Mouse (Mus musculus): ENCODE measurements around the gene Dpf3. TPM values are rescaled to one million over a fixed set of nuclear protein-coding genes. Genes with fewer than 3 reads are reported as not detected.

Dpf3 gene
- total RNA-seq, 1 experiment from 2014 or later, result 5.2 TPM

GRCm38 (mm10) chr12:83209461-83209860 lies 278.1 kb downstream of the Dpf3 start:
- no peak for ATAC-seq (replicated peaks; ENCODE audit: insufficient number of reproducible peaks, low FRiP score, low TSS enrichment, poor library complexity, severe bottlenecking)

- no peak for ATAC-seq (replicated peaks; ENCODE audit: insufficient number of reproducible peaks, low FRiP score, low TSS enrichment, poor library complexity, severe bottlenecking)
Observed at GRCm38 (mm10) chr12:83208841-83209240, 278.7 kb downstream of the Dpf3 start.

- ATAC-seq (replicated peaks; ENCODE audit: insufficient number of reproducible peaks, low FRiP score, low TSS enrichment, poor library complexity, severe bottlenecking), result no peak
Observed at GRCm38 (mm10) chr12:83208011-83208410, 279.5 kb downstream of the Dpf3 start.

GRCm38 (mm10) chr12:83207481-83207880 lies 280.0 kb downstream of the Dpf3 start:
- no peak for ATAC-seq (replicated peaks; ENCODE audit: insufficient number of reproducible peaks, low FRiP score, low TSS enrichment, poor library complexity, severe bottlenecking)

- no peak for ATAC-seq (replicated peaks; ENCODE audit: insufficient number of reproducible peaks, low FRiP score, low TSS enrichment, poor library complexity, severe bottlenecking)
Observed at GRCm38 (mm10) chr12:83206866-83207265, 280.6 kb downstream of the Dpf3 start.

- ATAC-seq (replicated peaks; ENCODE audit: insufficient number of reproducible peaks, low FRiP score, low TSS enrichment, poor library complexity, severe bottlenecking), result no peak
Observed at GRCm38 (mm10) chr12:83204361-83204760, 283.2 kb downstream of the Dpf3 start.

- ATAC-seq (replicated peaks; ENCODE audit: insufficient number of reproducible peaks, low FRiP score, low TSS enrichment, poor library complexity, severe bottlenecking), result no peak
Observed at GRCm38 (mm10) chr12:83201674-83202073, 285.8 kb downstream of the Dpf3 start.

- ATAC-seq (replicated peaks; ENCODE audit: insufficient number of reproducible peaks, low FRiP score, low TSS enrichment, poor library complexity, severe bottlenecking), result no peak
Observed at GRCm38 (mm10) chr12:83180561-83180960, 307.0 kb downstream of the Dpf3 start.

- no peak for ATAC-seq (replicated peaks; ENCODE audit: insufficient number of reproducible peaks, low FRiP score, low TSS enrichment, poor library complexity, severe bottlenecking)
Observed at GRCm38 (mm10) chr12:83179860-83180259, 307.7 kb downstream of the Dpf3 start.

- no peak for ATAC-seq (replicated peaks; ENCODE audit: insufficient number of reproducible peaks, low FRiP score, low TSS enrichment, poor library complexity, severe bottlenecking)
Observed at GRCm38 (mm10) chr12:83178770-83179169, 308.7 kb downstream of the Dpf3 start.

GRCm38 (mm10) chr12:83169495-83170209 lies 317.9 kb downstream of the Dpf3 start:
- ATAC-seq (replicated peaks; ENCODE audit: insufficient number of reproducible peaks, low FRiP score, low TSS enrichment, poor library complexity, severe bottlenecking), result no peak

- ATAC-seq (replicated peaks; ENCODE audit: insufficient number of reproducible peaks, low FRiP score, low TSS enrichment, poor library complexity, severe bottlenecking), result no peak
Observed at GRCm38 (mm10) chr12:83168310-83168709, 319.2 kb downstream of the Dpf3 start.

GRCm38 (mm10) chr12:83165058-83165457 lies 322.5 kb downstream of the Dpf3 start:
- no peak for ATAC-seq (replicated peaks; ENCODE audit: insufficient number of reproducible peaks, low FRiP score, low TSS enrichment, poor library complexity, severe bottlenecking)

Other genes with a start within 250 kb of the Dpf3 start
- 6.4 to 14.1 TPM (median 10.5 TPM) in 3 replicates for gene Dcaf4, start 32.8 kb upstream of the Dpf3 start, total RNA-seq (2017)
- 15.9 to 24.5 TPM (median 19.2 TPM) in 3 replicates for gene Zfyve1, start 109.5 kb upstream of the Dpf3 start, total RNA-seq (2017)
- gene Rbm25, start 143.5 kb upstream of the Dpf3 start, total RNA-seq (2017), result 239 to 354 TPM (median 242 TPM) in 3 replicates
- 79.8 to 104 TPM (median 85.8 TPM) in 3 replicates for gene Psen1, start 200.4 kb upstream of the Dpf3 start, total RNA-seq (2017)